Mouse (Mus musculus) midbrain, embryonic 14.5 days (tissue): ENCODE data around the gene Rhog. TPM values are rescaled to one million over a fixed set of nuclear protein-coding genes. Genes with fewer than 3 reads are reported as not detected.

Experiments
- ATAC-seq: fragments of 200-750 bp; cut with Nextera tagmentation; 2 replicates; pipeline ENCODE4 v1.8.0; 2017; ENCODE audit warnings: moderate number of reproducible peaks, moderate library complexity; ENCODE audit not compliant: low FRiP score, low TSS enrichment
- DNase-seq: peaks from one replicate; pipeline ENCODE4 v3.0.0-alpha.2; 2015
- H3K27ac ChIP-seq: fragments of 300-500 bp; sonication (generic); replicated peaks from 2 replicates; pipeline ENCODE4 v1.5.1; 2014; ENCODE audit warnings: mild to moderate bottlenecking, low read depth, low read length, moderate library complexity
- H3K27me3 ChIP-seq: fragments of 300-500 bp; sonication (generic); 2 replicates; pipeline ENCODE4 v1.6.1; 2014; ENCODE audit warnings: low read length, control low read depth, mixed read lengths; ENCODE audit not compliant: control insufficient read depth, insufficient read depth
- H3K36me3 ChIP-seq: fragments of 300-500 bp; sonication (generic); 2 replicates; pipeline ENCODE4 v1.6.1; 2014; ENCODE audit warnings: low read length, control low read depth; ENCODE audit not compliant: control insufficient read depth, insufficient read depth
- H3K4me1 ChIP-seq: fragments of 300-500 bp; sonication (generic); 2 replicates; pipeline ENCODE4 v1.6.1; 2014; ENCODE audit warnings: mild to moderate bottlenecking, antibody characterized with exemption, low read length, control low read depth; ENCODE audit not compliant: control insufficient read depth, insufficient read depth
- H3K4me2 ChIP-seq: fragments of 300-500 bp; sonication (generic); 2 replicates; pipeline ENCODE4 v1.6.1; 2014; ENCODE audit warnings: mild to moderate bottlenecking, low read length, moderate library complexity
- H3K4me3 ChIP-seq: fragments of 300-500 bp; sonication (generic); replicated peaks from 2 replicates; pipeline ENCODE4 v1.5.1; 2014; ENCODE audit warnings: low read depth, low read length
- H3K9ac ChIP-seq: fragments of 300-500 bp; sonication (generic); replicated peaks from 2 replicates; pipeline ENCODE4 v1.6.1; 2014; ENCODE audit warnings: mild to moderate bottlenecking, low read length, moderate library complexity
- H3K9me3 ChIP-seq: fragments of 300-500 bp; sonication (generic); 2 replicates; pipeline ENCODE4 v1.6.1; 2016; ENCODE audit warnings: low read length, control low read depth, mixed read lengths; ENCODE audit not compliant: control insufficient read depth
- WGBS: fragments of 180-500 bp; shearing (Covaris S2); extraction: QIAGEN DNeasy Blood & Tissue Kit; methylation state at CpG from one replicate; pipeline ENCODE4 v1.1.7; 2014; 5-methylcytosine and 5-hydroxymethylcytosine counted together
- polyA plus RNA-seq: library from polyadenylated mRNA; unstranded; fragments of >200 nt; fragmentation: Nextera tagmentation; extraction: Ambion mirVana; gene quantifications from 2 replicates; pipeline ENCODE4 v1.2.1, GENCODE M21; 2014

The Rhog gene
- polyA plus RNA-seq, 1 experiment from 2014 or later: 15.7 TPM

DNA sequence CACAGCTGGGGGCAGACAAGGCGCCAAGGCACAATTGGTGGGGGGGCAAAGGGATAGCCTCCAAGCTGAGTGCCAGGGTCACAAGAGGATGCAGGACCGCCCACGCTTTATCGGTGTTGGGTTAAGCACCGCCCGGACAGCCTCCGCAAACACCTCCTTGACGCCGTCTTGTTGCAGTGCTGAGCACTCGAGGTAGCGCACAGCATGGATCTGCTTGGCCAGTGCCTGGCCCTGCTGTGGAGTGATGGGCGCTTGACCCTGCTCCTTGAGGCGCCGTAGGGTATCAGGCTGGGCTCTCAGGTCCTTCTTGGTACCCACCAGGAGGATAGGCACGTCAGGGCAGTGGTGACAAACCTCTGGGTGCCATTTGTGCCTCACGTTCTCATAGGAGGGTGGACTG, 16.3 kb downstream of the Rhog start:
- H3K9me3 ChIP-seq: no peaks in the 10 kb centered on the region
- ATAC-seq: no peak; the same call in 1 of the 2 replicates
- no peaks in the 10 kb centered on the region for H3K27me3 ChIP-seq
- H3K4me2 ChIP-seq: no peak overlapping the region
- no peak overlapping the region for H3K4me3 ChIP-seq
- whole genome bisulfite sequencing: 95% methylated on average over 16 of the region's 16 CpGs
- no peak overlapping the region for H3K27ac ChIP-seq
- H3K4me1 ChIP-seq: no peaks in the 10 kb centered on the region
- peaks cover 31% of the 10 kb centered on the region for H3K36me3 ChIP-seq
- no peak for DNase-seq
- no peak overlapping the region for H3K9ac ChIP-seq

DNA sequence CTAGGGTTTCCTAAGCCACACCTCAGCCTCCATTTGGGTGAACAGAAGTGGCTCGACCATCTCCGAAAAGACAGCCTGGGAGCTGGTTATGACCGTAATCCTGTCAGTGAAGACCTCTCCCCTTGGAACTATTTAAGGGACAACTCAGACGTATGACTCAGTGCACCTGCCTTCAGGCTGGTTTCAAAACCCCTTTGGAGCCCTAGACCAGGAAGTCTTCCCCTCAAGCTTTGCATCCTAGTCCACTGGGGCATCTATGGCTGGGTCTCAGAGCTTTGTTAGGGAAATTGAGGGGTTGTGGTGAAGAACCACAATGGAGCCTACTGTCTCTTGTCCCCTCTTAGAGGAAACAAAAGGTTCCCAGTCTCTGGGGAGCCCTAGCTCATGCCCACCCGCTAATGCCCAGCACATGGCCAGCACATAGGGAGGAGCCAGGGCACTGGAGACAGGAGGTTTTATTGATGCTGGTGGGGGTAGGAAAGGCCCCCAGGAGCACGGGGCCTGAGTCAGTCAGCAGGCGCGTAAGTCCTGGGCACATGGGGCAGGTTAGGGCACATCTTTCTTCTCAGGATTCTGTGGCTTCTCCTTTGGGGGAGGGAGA, 17.1 kb downstream of the Rhog start:
- Histone ChIP-seq H3K27me3 (no peaks in the 10 kb centered on the region), H3K36me3 (peaks cover 31% of the 10 kb centered on the region), H3K9ac (no peak overlapping the region)

DNA sequence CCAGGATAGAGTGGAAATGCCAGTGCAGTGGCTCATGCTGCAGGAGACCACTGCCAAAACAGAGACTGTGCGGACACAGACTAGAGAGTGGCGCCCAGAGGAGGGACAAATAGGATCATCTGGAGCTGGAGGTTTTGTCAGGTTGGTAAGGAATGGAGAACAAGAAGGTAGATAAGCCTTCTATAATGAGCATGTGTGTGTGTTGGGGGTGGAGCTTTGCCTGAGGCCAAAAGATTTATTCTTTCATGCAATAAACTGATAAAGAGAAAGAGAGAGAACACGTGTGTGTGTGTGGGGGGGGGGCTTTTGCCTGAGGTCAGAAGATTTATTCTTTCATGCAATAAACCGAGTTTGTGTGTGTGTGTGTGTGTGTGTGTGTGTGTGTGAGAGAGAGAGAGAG, 22.8 kb downstream of the Rhog start:
- 68% methylated on average over 4 of the region's 4 CpGs for WGBS
- Histone ChIP-seq H3K27ac (no peak overlapping the region), H3K36me3 (peaks cover 21% of the 10 kb centered on the region), H3K9ac (no peak overlapping the region), H3K4me2 (no peak overlapping the region), H3K4me3 (no peak overlapping the region), H3K4me1 (no peaks in the 10 kb centered on the region), H3K9me3 (no peaks in the 10 kb centered on the region), H3K27me3 (no peaks in the 10 kb centered on the region)
- ATAC-seq (no peak), DNase-seq (no peak)

More for the DNA sequence above, 17.1 kb downstream of the Rhog start:
- WGBS: 91% methylated on average over 8 of the region's 8 CpGs
- no peaks in the 10 kb centered on the region for H3K9me3 ChIP-seq
- no peak overlapping the region for H3K4me2 ChIP-seq
- no peak overlapping the region for H3K4me3 ChIP-seq
- no peak overlapping the region for H3K27ac ChIP-seq
- DNase-seq: no peak
- no peaks in the 10 kb centered on the region for H3K4me1 ChIP-seq
- ATAC-seq: no peak

GRCm38 (mm10) chr7:102229814-102230213, 26.0 kb downstream of the Rhog start:
- Histone ChIP-seq H3K36me3 (0 out of 2 replicates have a peak, but pooled peaks cover 4% of the 10 kb centered on the region), H3K9ac (no peak overlapping the region), H3K9me3 (no peaks in the 10 kb centered on the region), H3K4me3 (no peak overlapping the region), H3K4me2 (no peak overlapping the region), H3K27ac (no peak overlapping the region), H3K27me3 (no peaks in the 10 kb centered on the region), H3K4me1 (no peaks in the 10 kb centered on the region)
- 92% methylated on average over 6 of the region's 6 CpGs for WGBS
- ATAC-seq: no peak
- no peak for DNase-seq

DNA sequence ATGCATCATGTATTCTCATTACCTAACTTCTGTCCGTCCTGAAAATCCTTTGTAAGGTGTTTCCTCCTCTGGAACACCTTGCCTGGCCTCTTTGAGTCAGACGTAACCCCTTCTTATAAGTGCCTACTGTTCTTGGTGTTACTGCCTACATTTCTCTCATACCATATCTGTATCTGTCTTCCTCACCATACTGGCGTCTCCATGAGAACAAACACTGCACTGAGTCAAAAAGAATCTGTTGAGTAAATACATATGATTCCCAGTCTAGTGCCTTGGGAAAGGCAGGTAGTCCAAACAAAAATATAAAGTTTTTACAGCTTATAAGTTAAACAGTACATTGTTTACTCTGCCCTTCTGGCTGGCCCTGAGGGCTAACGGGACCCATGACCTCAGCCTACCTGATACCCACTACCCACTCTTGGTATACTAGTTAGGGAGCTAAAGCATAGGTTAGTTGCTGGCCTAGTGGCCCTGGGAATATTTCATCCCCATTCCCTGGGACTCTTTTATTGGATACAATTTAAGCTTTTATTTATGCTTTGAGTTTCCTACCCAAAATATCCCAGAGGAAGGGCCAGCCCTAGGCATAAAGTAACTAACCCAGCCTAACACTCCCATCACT, 27.7 kb downstream of the Rhog start:
- H3K4me2 ChIP-seq: no peak overlapping the region
- H3K4me3 ChIP-seq: no peak overlapping the region
- H3K27me3 ChIP-seq: no peaks in the 10 kb centered on the region
- no peaks in the 10 kb centered on the region for H3K9me3 ChIP-seq
- H3K4me1 ChIP-seq: no peaks in the 10 kb centered on the region
- H3K36me3 ChIP-seq: 0 out of 2 replicates have a peak, but pooled peaks cover 3% of the 10 kb centered on the region
- DNase-seq (no peak), ATAC-seq (no peak)
- WGBS: 92% methylated on average over 4 of the region's 4 CpGs
- H3K27ac ChIP-seq: no peak overlapping the region
- H3K9ac ChIP-seq: no peak overlapping the region

DNA sequence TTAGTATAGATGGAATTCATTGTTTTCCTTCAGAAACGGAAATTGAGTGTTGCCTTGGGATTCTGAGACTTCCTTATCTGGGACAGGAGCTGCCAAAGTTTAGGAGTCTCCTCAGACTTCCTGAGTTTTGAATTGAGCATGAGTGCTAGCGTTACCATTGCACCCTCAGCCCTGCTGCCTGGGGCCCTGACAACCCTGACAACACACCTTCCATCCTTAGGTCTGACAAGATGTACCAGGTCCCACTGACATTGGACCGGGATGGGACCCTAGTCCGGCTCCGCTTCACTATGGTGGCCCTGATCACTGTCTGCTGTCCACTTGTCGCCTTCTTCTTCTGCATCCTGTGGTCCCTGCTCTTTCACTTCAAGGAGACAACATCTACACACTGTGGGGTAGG, 29.8 kb downstream of the Rhog start:
- no peak for ATAC-seq
- no peak for DNase-seq
- 91% methylated on average over 6 of the region's 6 CpGs for WGBS

DNA sequence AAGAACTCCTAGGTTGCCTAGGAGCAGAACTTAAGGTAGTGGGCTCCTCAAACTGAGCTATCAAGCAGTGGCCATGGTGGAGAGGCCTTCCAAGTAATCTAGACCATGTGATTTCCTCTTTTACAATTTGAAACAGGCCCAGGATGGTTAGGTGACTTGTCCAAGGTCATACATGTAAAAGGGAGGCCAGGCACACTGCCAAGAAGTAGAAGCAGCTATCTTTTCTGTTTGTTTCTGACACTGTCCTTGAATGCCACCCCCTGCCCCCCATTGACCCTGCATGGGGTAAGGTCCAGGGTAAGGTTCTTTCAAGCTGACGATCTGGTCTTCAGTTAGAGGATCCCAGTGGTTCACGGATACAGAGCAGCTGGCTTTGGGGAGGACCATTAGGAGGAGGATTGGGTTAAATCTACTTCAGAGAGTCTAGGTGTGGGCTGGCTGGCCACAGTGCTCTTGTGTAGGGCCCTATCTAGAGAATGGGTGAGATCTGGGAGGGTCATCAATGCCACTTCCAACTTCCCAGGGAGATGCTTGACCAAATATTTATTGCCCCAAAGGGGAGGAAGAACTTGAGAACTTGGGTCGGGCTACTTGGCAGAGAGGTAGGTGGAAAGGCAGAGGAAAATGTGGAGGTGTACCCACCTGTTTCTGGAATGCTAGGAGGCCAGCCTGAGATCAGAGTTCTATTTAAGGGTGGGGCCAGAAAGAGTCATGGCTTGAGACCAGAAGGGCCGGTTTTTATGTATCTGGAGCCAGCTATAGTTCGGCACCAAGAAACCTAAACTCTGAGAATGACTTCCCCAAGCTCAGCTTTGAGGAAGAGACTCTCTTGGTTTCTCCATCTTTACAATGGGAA, 31.7 kb downstream of the Rhog start:
- Histone ChIP-seq H3K4me1 (no peaks in the 10 kb centered on the region), H3K9me3 (no peaks in the 10 kb centered on the region), H3K4me3 (no peak overlapping the region), H3K4me2 (no peak overlapping the region; the same call in 1 of the 2 replicates), H3K27ac (no peak overlapping the region), H3K9ac (no peak overlapping the region), H3K27me3 (no peaks in the 10 kb centered on the region), H3K36me3 (0 out of 2 replicates have a peak, but pooled peaks cover 2% of the 10 kb centered on the region)
- ATAC-seq (no peak), DNase-seq (no peak)
- WGBS: 91% methylated on average over 5 of the region's 5 CpGs

More for the DNA sequence above, 29.8 kb downstream of the Rhog start:
- no peaks in the 10 kb centered on the region for H3K9me3 ChIP-seq
- no peak overlapping the region for H3K4me3 ChIP-seq
- H3K9ac ChIP-seq: no peak overlapping the region
- no peak overlapping the region for H3K4me2 ChIP-seq
- H3K36me3 ChIP-seq: 0 out of 2 replicates have a peak, but pooled peaks cover 3% of the 10 kb centered on the region
- no peaks in the 10 kb centered on the region for H3K27me3 ChIP-seq
- no peaks in the 10 kb centered on the region for H3K4me1 ChIP-seq
- no peak overlapping the region for H3K27ac ChIP-seq

GRCm38 (mm10) chr7:102222830-102223556, 32.9 kb downstream of the Rhog start:
- H3K36me3 ChIP-seq: no peaks in the 10 kb centered on the region
- H3K9ac ChIP-seq: peak overlapping the region; percentile 57
- peak; percentile 72 for DNase-seq
- 2% methylated on average over 31 of the region's 31 CpGs for WGBS
- no peaks in the 10 kb centered on the region for H3K4me1 ChIP-seq
- H3K9me3 ChIP-seq: no peaks in the 10 kb centered on the region
- no peaks in the 10 kb centered on the region for H3K27me3 ChIP-seq
- H3K4me2 ChIP-seq: peak overlapping the region; percentile 59
- no peak overlapping the region for H3K27ac ChIP-seq
- ATAC-seq: peak; percentile 84
- H3K4me3 ChIP-seq: peak overlapping the region; percentile 54
